Mouse (Mus musculus) lung, adult 2 months (tissue): ENCODE data around the gene Ttc38.

Experiments
- CTCF ChIP-seq: fragments of 200-500 bp; IDR thresholded peaks from 2 replicates; pipeline ENCODE4 v1.5.1; 2011; ENCODE audit warnings: mild to moderate bottlenecking, low read length, control low read depth; ENCODE audit not compliant: insufficient read depth
- POLR2A ChIP-seq: fragments of 200-500 bp; IDR thresholded peaks from 2 replicates; pipeline ENCODE4 v1.6.1; 2011; ENCODE audit warnings: low read depth, mild to moderate bottlenecking, control low read depth, low read length, borderline replicate concordance; ENCODE audit errors: extremely low read depth

- TF ChIP-seq CTCF (no peak), POLR2A (no peak)
These were observed 43.5 kb upstream of the Ttc38 start for GRCm38 (mm10) chr15:85788633-85789032.
